Mouse (Mus musculus): Measurements from ENCODE around the gene Calhm3.

The Calhm3 gene

DNA sequence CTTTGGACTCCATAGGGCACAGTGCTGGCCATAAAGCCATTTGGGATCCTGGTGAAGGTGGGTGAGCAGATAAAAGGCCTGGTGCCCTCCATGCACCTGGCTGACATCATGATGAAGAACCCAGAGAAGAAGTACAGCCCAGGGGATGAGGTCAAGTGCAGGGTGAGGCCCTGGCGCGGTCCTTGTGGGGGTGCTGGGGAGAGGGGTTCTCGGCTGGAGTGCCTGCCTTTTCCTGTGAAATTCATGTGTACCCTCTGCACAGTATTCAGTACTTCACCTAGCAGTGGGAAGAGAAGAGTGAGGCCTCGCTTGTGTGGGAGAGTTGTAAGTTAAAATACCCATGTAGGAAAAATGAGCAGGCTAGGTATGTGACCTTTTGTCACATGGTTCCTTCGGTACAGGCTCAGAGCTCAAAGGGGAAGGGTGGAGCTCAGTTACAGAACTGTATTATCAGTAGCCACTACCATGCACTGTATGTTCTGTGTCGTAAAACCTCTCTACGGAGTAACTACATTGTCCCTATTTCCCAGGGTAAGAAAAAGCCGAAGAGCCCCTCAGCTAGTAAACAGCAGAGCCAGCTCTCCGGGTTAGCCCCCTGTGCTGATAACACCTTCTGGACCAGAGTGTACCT is 52.8 kb downstream of the Calhm3 start:
- DNase-seq = no peak

Measured in kidney, postnatal 25 days (tissue).